Mouse (Mus musculus) right cerebral cortex, adult 18-20 months (tissue): ENCODE results near the gene Hmgn2.
A peak's percentile ranks its signal among the peaks of the same experiment; 100 is the strongest.
"Not testable (repeated sequence)": the region's sequence is repeated elsewhere in the genome, so short reads cannot be mapped to it uniquely, and the experiment has no call there.

Source experiments
- DNase-seq: peaks from one replicate; pipeline ENCODE4 v3.0.0; 2022; ENCODE audit warnings: mixed read lengths

Hmgn2 gene

DNA sequence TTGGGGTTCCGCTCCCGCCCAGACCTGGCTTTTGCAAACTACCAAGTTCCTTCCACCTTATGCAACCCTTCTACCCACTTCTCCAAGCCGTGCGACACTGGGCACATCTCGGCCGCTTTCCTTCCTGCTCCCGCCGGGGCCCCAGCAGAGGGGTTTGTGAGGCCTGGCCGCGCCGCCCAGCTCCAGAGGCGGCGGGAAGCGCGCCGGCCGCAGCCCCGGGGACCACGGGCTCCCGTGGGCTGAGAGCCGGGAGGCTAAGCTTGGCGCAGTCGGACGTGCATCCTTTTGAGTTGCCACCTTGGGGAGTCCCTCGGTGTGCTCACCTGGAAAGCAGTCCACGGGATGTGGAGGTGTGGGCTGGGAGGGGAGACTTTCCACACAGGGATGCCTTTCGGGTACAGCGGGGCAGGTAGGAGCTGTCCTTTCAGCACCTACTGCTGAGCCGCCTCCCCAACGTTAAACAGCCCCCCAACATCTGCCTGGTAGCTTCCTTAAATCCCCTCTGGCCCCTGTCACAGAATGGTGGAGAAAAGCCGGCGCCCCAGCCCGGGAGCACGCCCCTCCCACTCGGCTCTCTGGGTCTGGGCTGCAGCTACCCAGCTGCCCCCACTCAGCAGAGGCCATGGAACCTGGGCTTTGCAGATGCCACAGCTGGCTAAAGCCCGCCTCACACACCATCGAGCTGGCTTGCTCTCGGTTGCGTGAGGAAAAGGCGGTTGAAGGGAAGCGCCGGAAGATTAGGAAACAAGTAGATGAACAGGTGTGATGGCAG, at the start of gene Hmgn2:
Hmgn2 (minus strand) TSS at position 501 of the 772 bp plus-strand sequence.
- DNase-seq: peak; percentile 50

DNA sequence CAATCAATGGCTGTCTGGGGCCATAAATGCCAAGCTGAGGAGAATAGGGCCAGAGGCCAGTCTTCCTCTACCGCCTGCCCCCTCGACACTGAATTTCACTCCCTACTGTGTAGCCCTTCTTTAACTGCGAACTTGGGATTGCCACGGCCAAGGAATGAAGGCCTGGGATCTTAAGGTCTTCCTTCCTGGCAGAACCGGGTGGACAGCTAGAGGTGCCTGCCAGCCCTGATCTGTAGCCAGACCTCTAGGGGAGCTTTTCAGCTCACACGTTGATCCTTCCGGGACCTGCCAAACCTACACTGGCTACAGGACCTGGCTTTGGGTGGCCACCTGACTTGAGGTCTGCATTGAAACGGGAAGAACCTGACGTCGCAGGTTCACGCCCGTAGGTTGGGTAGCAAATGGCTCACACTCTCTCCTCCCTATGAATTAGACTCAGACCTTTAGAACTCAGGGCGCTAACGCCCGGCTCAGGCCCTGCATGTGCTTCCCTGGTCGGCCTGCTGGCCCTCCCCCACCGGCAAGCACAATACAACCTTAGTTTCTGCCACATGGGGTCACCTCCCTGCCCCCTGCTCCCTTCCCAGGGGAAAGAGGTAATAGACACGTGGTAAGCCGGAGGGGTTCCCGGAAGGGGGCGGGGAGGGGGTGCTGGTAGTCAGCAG, 48.9 kb upstream of the Hmgn2 start:
- no peak for DNase-seq

DNA sequence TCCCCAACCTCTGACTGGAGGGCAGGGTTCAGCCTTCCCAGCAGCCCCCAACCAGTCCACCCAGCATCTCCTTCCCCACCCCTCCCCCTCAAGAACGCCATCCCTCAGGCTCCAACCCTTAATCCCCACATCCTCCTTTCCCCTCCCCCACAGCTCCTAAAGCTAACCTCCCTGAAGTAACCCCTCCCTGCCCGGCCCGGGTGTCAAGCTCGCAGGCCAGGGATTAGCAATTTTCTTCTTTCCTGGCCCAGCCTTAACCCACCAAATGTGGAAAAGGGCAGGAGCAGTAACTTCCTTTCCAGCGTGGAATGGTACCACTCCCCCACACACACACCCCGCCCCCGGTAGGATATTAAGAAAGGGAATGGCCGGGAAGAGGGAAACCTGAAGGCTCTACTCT, 48.3 kb upstream of the Hmgn2 start:
- DNase-seq: no peak

DNA sequence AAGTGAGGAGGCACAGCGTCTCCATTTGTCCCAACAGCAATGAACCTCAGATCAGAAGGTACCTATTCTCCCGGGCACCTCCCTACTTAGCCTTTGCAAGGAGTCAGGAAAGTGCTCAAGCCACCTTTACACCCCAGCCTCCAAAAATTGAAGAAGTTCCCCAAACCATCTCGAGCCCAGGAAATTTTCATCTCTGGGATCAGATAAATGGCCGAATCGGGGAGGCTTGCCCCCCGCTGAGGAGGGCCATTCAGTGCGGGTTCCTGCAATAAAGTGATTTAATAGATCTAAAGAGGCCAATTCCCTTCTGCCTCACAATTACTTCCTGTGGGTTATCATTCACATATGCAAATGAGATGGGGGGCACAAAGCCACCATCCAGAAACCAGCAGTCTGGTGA, 47.8 kb upstream of the Hmgn2 start:
- no peak for DNase-seq

GRCm38 (mm10) chr4:134012858-134013528, 44.5 kb upstream of the Hmgn2 start:
- DNase-seq: no peak

GRCm38 (mm10) chr4:134011450-134012414, 43.3 kb upstream of the Hmgn2 start:
- no peak for DNase-seq

DNA sequence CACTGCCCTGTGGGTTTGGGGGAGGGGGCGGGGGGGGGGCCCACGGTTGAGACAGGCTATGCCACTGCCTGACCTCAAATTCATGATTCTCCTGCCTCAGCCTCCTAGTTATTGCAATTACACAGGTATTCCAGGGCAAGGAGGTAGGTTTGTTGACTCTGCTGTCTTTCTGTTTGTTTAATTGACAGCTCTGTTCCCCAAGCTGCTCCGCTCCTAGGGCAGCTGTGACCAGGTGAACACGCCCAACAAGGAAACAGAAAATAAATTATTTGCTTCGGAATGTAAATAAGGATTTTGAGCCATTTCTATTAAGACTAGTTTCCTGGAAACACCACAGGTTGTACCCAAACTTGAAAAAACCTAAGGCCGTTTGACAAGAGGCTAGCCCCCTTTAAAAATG, 41.3 kb upstream of the Hmgn2 start:
- DNase-seq: no peak

- DNase-seq: no peak
These were observed 38.4 kb upstream of the Hmgn2 start for GRCm38 (mm10) chr4:134006845-134007244.

DNA sequence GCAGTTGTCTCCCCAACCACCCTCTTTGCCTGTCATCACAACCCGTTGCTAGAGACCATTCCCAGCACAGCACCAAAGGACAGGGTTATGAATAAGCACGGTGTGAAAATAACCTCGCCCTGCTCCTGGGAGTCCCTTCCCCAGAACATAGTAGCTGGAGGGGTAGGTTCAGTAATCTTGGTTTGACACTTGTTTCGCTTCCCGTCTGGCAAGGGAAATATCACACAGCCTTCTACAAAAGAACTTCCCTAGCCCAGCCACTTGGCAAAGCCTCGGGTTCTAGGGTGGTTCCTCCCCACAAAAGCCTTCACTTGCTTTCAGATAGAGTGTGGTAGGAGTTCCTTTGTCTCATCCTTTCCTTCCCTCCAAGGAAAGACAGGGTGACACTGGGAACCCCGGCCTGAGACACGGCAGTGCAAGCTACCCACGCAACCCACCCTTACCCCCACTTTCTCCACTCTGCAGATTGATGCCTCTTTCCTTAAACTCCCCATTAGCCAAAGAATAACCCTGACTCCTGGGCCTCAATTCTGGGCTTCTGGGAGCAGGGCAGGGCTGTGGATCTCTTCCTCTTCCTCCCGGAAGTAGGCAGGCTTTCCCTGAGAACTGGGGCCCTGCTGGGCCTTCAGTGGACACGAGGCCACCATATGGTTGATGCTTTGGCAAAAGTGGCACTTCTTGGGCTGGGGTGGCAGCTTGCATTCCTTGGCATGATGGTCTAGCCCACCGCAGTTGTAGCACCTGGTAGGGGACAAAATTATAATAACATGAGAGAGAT, 37.3 kb upstream of the Hmgn2 start:
- no peak for DNase-seq

GRCm38 (mm10) chr4:134002903-134003302, 34.5 kb upstream of the Hmgn2 start:
- DNase-seq: no peak

DNA sequence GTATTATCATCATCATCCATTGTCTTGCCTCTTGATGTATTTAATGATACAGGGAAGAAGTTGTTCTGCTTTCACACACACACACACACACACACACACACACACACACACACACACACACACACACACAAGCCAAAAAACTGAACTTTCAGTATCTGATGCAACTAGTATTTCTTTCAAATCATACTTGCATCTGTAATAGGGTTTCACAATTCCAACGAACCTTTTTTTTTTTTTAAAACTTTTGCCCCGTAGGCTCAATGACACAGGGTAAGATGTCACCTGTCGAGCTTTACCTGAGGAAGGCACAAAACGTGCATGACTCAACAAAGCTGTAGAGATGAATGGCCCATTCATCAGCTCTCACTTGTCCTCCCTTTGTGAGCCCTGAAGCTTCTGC, 33.8 kb upstream of the Hmgn2 start:
- DNase-seq: no peak

GRCm38 (mm10) chr4:134001710-134002109, 33.3 kb upstream of the Hmgn2 start:
- no peak for DNase-seq

DNA sequence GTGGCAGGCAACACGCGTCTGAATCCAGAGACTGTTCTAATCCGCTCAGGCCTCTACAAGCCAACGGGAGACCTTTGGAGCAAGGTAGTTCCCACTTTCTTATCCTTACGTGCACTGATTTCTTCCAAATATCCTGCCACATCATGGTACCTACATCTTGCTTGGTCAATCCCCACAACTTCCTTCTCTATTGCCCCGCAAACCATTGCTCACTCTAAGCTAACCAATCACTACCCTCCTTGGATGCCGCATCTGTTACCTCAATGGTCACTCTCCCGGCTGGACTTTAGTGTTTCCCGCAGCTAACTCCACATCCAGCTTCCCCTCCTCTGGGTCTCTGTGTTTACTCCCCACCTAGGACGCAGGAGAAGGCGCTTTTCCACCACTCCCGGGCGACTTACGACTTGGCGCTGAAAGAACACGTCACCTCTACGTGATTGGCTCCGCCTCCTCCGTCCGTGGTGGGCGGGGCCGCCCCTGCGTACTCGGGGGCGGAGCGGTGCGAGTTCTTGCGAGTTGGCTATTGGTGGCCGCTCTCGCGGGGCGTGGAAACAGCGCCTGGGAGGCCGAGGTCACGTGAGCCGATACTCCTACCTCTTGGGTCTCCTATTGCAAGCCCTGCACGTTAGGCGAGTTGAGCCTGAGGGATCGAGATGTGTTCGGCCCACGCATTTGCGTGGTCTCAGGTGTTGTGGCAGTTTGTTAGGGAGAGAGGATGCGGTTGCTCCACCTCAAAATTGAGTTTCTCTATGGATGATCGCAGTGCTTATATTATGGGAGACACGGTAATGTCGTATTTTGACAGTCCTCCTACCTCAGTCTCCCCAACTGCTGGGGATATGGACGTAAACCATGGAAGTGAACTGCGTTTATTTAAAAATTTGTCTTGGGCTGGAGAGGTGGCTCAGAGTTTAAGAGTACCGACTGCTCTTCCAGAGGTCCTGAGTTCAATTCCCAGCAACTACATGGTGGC, 32.3 kb upstream of the Hmgn2 start, which contains the start of gene Dhdds:
Dhdds (minus strand) TSS at position 453 of the 973 bp plus-strand sequence.
- DNase-seq: peak; percentile 97

DNA sequence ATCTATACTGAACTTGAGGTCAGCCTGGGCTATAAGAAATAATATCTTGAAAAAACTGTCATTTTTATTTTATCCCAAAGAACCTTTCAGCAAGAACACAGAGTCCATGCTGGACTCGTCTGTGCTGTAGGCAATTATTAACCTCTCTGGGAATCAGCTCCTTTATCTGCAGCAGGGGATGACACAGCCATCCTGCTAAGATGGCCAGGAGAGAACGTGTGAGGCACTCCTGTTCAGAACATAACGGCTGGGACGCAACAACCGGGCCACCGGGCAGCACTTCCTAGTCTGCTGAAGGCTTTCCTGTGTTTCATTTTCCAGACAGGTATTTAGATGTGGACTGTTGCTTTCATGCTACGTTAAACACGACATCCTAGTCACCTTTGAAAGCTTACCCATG, 26.2 kb upstream of the Hmgn2 start:
- DNase-seq: no peak

DNA sequence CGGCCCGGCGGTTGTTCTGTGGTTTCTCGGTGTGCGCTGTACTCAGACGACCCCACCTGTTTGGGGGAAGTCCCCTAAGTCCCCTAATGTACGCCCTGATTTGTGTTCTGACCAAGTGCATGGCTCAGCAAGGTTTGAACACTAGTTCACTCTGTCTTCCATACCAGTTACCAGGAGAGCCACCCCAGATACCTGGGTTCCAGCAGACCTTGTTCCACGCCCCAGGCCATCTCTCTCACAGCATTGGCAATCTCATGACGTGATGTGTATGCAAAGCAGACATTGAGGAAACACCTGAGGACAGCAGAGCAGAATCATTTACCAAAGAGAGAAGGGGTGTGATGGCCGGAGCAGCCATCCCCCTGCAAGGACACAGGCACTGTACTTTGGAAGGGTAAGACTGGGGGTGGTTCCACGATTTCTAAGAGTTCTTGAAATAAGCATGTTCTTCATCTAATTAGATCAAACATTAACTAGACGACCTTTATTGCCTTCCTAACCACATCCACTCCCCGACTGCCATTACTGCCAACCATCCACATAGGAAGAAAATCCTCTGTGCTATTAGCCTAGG, 22.7 kb upstream of the Hmgn2 start:
- DNase-seq: no peak

DNA sequence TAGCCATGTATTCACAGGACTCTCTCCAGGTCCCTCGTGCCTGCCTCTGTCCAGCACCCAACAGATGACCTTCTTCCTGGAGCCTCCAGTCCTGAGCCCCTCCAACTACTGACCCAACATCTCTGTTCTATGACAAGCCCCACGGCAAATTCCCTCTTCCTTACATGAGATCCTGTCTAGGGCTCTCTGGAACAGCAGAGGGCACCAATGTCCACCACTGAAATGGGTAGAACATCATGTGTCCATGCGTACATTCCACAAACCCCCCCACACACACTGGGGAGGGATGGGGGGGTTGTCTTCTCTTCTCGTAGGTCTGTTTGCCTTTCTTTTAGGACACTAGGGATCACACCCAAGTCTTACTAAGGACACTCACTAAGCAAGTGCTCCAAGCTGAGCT, 21.6 kb upstream of the Hmgn2 start:
- no peak for DNase-seq

- DNase-seq: not testable (repeated sequence)
These were observed 19.8 kb upstream of the Hmgn2 start for GRCm38 (mm10) chr4:133988289-133988688.

- no peak for DNase-seq
These were observed 14.5 kb upstream of the Hmgn2 start for GRCm38 (mm10) chr4:133982936-133983335.

DNA sequence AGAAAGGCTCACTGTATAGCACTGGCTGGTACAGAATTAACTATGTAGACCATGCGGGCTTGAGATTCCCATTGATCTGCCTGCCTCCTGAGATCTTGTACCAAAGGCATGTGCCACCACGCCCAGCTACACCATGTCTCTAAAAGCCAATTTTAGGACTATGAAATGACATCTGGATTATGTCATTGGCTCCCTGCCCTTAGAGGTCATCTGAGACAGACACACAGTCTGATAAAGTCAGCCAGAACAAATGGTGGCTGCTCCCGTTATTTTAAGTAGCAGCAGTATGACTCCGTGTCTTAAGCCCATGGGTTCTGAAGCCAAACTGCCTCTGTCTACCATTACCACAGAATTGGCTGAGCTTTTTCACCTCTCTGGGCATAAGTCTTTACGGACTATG, 12.0 kb upstream of the Hmgn2 start:
- DNase-seq: no peak

- no peak for DNase-seq
These were observed 9.7 kb upstream of the Hmgn2 start for GRCm38 (mm10) chr4:133978021-133978711.
